Mouse (Mus musculus) erythroblast, embryonic 14.5 days (primary cell): Measurements from ENCODE around the gene Btaf1. TPM values are rescaled to one million over a fixed set of nuclear protein-coding genes. Genes with fewer than 3 reads are reported as not detected.

Source experiments
- H3K27me3 ChIP-seq: 2 replicates; pipeline ENCODE4 v1.6.1; 2012; ENCODE audit warnings: inconsistent platforms; ENCODE audit not compliant: control insufficient read depth
- H3K36me3 ChIP-seq: 2 replicates; pipeline ENCODE4 v1.6.1; 2012; ENCODE audit warnings: mild to moderate bottlenecking, inconsistent platforms; ENCODE audit not compliant: control insufficient read depth
- H3K4me1 ChIP-seq: 2 replicates; pipeline ENCODE4 v1.6.1; 2012; ENCODE audit warnings: inconsistent platforms; ENCODE audit not compliant: control insufficient read depth
- H3K4me3 ChIP-seq: replicated peaks from 2 replicates; pipeline ENCODE3; 2012; ENCODE audit warnings: moderate library complexity, mild to moderate bottlenecking, inconsistent platforms
- H3K9me3 ChIP-seq: 2 replicates; pipeline ENCODE4 v1.6.1; 2012; ENCODE audit warnings: low read length, inconsistent platforms, mixed read lengths; ENCODE audit not compliant: control insufficient read depth
- GATA1 ChIP-seq: IDR thresholded peaks from 2 replicates; pipeline ENCODE4 v1.6.1; 2012; ENCODE audit warnings: low read length, inconsistent platforms, mixed read lengths
- TAL1 ChIP-seq: IDR thresholded peaks from 3 replicates; pipeline ENCODE4 v1.6.1; 2012; ENCODE audit warnings: low read length, inconsistent platforms, mixed read lengths
- polyA plus RNA-seq: library from polyadenylated mRNA; stranded (reverse); fragments of >175 nt; gene quantifications from 2 replicates; pipeline ENCODE4 v1.2.3, GENCODE M21; 2012

The Btaf1 gene
- polyA plus RNA-seq, 1 experiment: 0.10 TPM

- H3K27me3 ChIP-seq: no peaks in the 10 kb centered on the region
- H3K4me3 ChIP-seq: no peak overlapping the region
- no peak for TF ChIP-seq TAL1
- TF ChIP-seq GATA1: no peak
- no peaks in the 10 kb centered on the region for H3K4me1 ChIP-seq
- H3K9me3 ChIP-seq: no peaks in the 10 kb centered on the region
- peaks cover 12% of the 10 kb centered on the region for H3K36me3 ChIP-seq
Observed at GRCm38 (mm10) chr19:37031446-37031845, 105.6 kb downstream of the Btaf1 start.

- no peaks in the 10 kb centered on the region for H3K27me3 ChIP-seq
- TF ChIP-seq TAL1 (no peak), GATA1 (no peak)
- peaks cover 12% of the 10 kb centered on the region for H3K36me3 ChIP-seq
- no peaks in the 10 kb centered on the region for H3K9me3 ChIP-seq
- H3K4me1 ChIP-seq: no peaks in the 10 kb centered on the region
- H3K4me3 ChIP-seq: no peak overlapping the region
Observed at GRCm38 (mm10) chr19:37032364-37032763, 106.5 kb downstream of the Btaf1 start.

DNA sequence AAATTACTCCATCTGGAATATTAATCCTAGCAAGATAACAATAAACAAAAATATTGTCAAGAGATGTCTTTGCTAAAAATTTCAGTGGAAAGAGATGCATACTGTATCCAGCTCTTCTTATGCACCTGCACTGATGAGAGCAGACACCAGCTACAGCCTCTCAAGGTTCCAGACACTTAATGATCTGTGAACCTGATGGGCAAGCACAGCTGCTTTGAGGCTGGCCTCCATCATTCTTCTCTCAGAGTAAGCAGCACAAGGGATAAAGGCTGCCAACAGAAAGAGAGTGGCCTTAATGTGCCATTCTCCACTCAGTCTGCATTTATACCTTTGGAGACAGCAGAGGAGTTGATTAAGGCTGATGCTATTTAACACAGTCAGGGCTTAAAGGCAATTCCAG is 115.0 kb downstream of the Btaf1 start:
- Histone ChIP-seq H3K4me3 (no peak overlapping the region), H3K9me3 (no peaks in the 10 kb centered on the region), H3K36me3 (peaks cover 20% of the 10 kb centered on the region), H3K4me1 (peaks cover 2% of the 10 kb centered on the region; the same call in 1 of the 2 replicates), H3K27me3 (no peaks in the 10 kb centered on the region)
- no peak for TF ChIP-seq GATA1
- no peak for TF ChIP-seq TAL1

DNA sequence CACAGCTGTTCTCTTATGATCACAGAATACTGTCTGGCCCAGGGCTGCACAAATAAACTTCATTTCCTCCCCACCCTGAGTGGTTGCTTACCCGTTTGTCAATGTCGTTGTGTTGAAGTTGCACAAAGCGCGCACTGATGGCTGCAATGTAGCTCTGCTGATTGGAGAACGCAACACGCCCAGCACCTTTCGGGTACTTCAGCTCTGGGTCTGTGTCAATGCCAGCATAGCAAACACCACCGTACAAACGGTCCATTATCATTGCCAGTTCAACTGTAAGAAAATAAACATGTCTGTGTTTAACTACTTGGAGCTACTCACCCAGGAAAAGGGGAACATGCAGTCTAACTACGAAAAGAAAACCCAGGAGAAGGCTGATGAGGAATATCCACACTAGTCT is 118.6 kb downstream of the Btaf1 start:
- no peaks in the 10 kb centered on the region for H3K9me3 ChIP-seq
- TF ChIP-seq GATA1: no peak
- no peak for TF ChIP-seq TAL1
- peaks cover 19% of the 10 kb centered on the region for H3K36me3 ChIP-seq
- peaks cover 2% of the 10 kb centered on the region; the same call in 1 of the 2 replicates for H3K4me1 ChIP-seq
- no peaks in the 10 kb centered on the region for H3K27me3 ChIP-seq
- no peak overlapping the region for H3K4me3 ChIP-seq

DNA sequence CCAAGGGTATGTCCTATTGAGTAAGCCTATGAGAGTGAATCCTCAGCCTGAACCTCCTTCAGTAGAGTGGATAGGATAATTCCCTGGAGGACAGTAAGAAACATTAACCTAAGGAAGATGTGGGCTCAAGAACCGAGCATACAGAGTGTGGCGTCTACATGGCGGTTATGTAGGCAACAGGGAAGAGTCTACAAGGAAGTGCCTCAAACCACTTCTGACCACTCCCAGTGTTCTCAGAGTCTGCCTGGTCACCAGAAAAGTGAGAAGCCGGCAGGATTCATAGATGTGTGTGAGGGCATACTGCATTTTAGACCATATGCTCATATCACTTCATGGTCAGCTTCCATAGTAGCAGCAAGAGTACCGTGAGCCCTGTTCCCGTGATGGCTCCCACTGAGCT is 122.6 kb downstream of the Btaf1 start:
- Histone ChIP-seq H3K4me1 (no peaks in the 10 kb centered on the region; the same call in 1 of the 2 replicates), H3K9me3 (no peaks in the 10 kb centered on the region), H3K36me3 (peaks cover 13% of the 10 kb centered on the region), H3K27me3 (no peaks in the 10 kb centered on the region), H3K4me3 (no peak overlapping the region)
- no peak for TF ChIP-seq TAL1
- no peak for TF ChIP-seq GATA1

GRCm38 (mm10) chr19:37050643-37051345 is 124.9 kb downstream of the Btaf1 start:
- Histone ChIP-seq H3K4me1 (no peaks in the 10 kb centered on the region; the same call in 1 of the 2 replicates), H3K36me3 (peaks cover 5% of the 10 kb centered on the region), H3K4me3 (no peak overlapping the region), H3K27me3 (no peaks in the 10 kb centered on the region), H3K9me3 (no peaks in the 10 kb centered on the region)
- TF ChIP-seq TAL1: no peak
- TF ChIP-seq GATA1: no peak

GRCm38 (mm10) chr19:37055976-37056556 is 130.2 kb downstream of the Btaf1 start:
- TF ChIP-seq TAL1: no peak
- H3K36me3 ChIP-seq: peaks cover 2% of the 10 kb centered on the region
- no peak overlapping the region for H3K4me3 ChIP-seq

DNA sequence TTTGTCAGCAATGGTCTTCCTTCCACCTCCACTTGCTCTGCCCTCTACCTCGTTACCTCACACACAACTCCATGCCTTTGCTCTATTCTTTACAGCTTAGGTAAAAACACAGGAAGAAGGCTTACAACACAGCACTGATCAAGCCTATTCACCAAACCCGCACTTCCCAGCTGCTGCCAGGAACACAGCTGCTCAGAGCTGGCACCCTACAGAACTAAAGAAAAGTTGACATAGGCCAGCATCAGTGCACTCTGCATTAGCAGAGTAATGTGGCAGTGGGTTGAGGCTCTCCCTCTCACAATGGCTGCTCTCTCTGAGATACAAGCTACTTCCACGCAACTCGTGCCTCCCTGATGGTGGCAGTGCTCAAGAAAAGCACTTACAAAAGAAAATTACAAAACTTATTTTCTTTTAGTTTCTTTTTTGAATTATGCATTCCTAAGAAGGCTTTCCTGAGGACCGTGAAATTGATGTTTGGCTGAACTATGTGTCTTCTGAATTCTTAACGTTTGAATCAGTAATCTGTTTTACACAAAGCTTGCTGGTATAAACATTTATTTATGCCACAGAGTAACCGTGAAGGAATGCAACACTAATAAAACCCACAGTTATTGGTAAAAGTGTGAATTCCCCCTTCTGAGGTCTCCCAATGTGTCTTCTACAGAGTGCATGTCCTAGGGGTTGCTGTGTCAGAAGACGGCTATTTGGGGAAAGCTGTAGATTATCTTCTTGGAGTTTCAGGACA is 131.5 kb downstream of the Btaf1 start:
- H3K36me3 ChIP-seq: peaks cover 2% of the 10 kb centered on the region
- H3K27me3 ChIP-seq: no peaks in the 10 kb centered on the region
- TF ChIP-seq GATA1: no peak
- TF ChIP-seq TAL1: no peak
- H3K9me3 ChIP-seq: no peaks in the 10 kb centered on the region
- no peak overlapping the region for H3K4me3 ChIP-seq
- H3K4me1 ChIP-seq: peaks cover 1% of the 10 kb centered on the region; the same call in 1 of the 2 replicates

More at GRCm38 (mm10) chr19:37055976-37056556, 130.2 kb downstream of the Btaf1 start:
- Histone ChIP-seq H3K4me1 (peaks cover 1% of the 10 kb centered on the region; the same call in 1 of the 2 replicates), H3K27me3 (no peaks in the 10 kb centered on the region), H3K9me3 (no peaks in the 10 kb centered on the region)

DNA sequence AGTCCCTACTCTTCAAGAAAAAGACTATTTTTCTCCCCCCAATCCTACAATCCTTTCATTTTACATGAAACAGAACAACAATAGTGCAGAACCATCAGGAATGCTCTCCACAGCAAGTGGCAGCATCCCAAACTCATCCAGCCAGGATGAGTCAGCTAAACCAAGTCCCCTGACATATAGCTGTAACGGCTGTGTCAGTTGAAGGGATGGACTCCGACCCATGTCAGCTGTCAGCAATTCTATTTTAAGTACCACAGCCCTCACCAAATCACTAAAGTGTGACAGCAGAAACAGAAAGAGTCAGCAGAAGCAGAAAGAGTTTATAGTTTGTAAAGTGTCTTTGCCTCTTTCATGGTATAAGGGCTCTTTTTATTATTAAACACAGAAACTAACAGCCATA is 133.7 kb downstream of the Btaf1 start:
- H3K9me3 ChIP-seq: no peaks in the 10 kb centered on the region
- no peaks in the 10 kb centered on the region for H3K27me3 ChIP-seq

More for the DNA sequence above, 133.7 kb downstream of the Btaf1 start:
- TF ChIP-seq GATA1: no peak
- TF ChIP-seq TAL1: no peak
- Histone ChIP-seq H3K4me1 (peaks cover 1% of the 10 kb centered on the region; the same call in 1 of the 2 replicates), H3K36me3 (no peaks in the 10 kb centered on the region), H3K4me3 (no peak overlapping the region)
